10 mouse cellular contexts compared by ENCODE assay signal in genomic region chr10:91284259-91284658, GRCm38 (mm10).
"Had no signal": no experiment of that assay in that cellular context is flagged by ENCODE, and none has a peak within 500 bp of the region (broad histone marks: within the 10 kb centered on the region; RNA-seq: fewer than 3 reads in every experiment).

No protein-coding gene starts in this region.

- DNase-seq: lung, adult 18-20 months; lung, embryonic 14.5 days; lung, postnatal 10 days; lung, postnatal 4 days; midbrain, embryonic 14.5 days; retina, postnatal 1 day; right cerebral cortex, adult 18-20 months; thymus, adult 2 months; thymus, postnatal 14 days; thymus, postnatal 4 days had no signal
